ENCODE assay signal across 17 mouse cellular contexts in the genomic region with DNA sequence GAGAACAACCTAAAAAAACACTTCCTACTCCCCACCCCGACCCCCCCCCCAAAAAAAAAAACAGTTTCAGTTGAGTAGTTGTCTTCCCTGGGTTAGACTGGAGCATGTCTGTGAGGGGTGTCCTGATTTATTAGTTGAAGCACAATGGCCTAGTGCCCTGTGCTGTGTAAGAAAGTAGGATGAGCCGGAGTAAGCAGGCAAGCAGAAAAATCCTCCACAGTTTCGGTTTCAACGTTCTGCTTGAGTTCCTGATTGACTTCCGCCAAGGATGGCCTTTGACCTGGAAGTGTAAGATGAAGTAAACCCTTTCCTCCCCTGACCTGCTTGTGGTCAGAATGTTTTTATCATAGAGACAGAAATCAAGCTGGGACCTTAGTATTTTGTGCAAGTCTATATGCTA.
DNase-seq lines count a peak whose midpoint lies in the region; ATAC-seq and TF ChIP-seq lines count a peak whose summit lies in the region.
"Had no signal": no experiment of that assay in that cellular context is flagged by ENCODE, and none has a peak within 500 bp of the region (broad histone marks: within the 10 kb centered on the region; RNA-seq: fewer than 3 reads in every experiment).

No protein-coding gene starts in this region.

- H3K4me2 ChIP-seq in lung, postnatal 0 days (replicated peaks; ENCODE audit: low read depth, low read length), result no peak overlapping the region
- peak overlapping the region; percentile 17; the same call in 1 of the 2 replicates for H3K4me2 ChIP-seq in kidney, postnatal 0 days (ENCODE audit: low read length)
- H3K4me2 ChIP-seq in forebrain, embryonic 16.5 days (ENCODE audit: low read length), result no peak overlapping the region
- H3K4me2 ChIP-seq: embryonic facial prominence, embryonic 12.5 days; hindbrain, embryonic 15.5 days had no signal

- H3K27me3 ChIP-seq in lung, postnatal 0 days (replicated peaks; ENCODE audit: insufficient read depth, low read length), result no peaks in the 10 kb centered on the region
- no peaks in the 10 kb centered on the region for H3K27me3 ChIP-seq in kidney, postnatal 0 days (ENCODE audit: insufficient read depth, low read length)
- no peaks in the 10 kb centered on the region for H3K27me3 ChIP-seq in forebrain, embryonic 16.5 days (replicated peaks; ENCODE audit: control insufficient read depth, insufficient read depth, low read length)
- H3K27me3 ChIP-seq: embryonic facial prominence, embryonic 12.5 days; hindbrain, embryonic 15.5 days; Patski had no signal

- no peaks in the 10 kb centered on the region for H3K36me3 ChIP-seq in lung, postnatal 0 days (ENCODE audit: insufficient read depth, low read length)
- H3K36me3 ChIP-seq in kidney, postnatal 0 days (ENCODE audit: insufficient read depth, low read length), result no peaks in the 10 kb centered on the region
- no peaks in the 10 kb centered on the region for H3K36me3 ChIP-seq in forebrain, embryonic 16.5 days (ENCODE audit: control insufficient read depth, insufficient read depth)
- H3K36me3 ChIP-seq: embryonic facial prominence, embryonic 12.5 days; hindbrain, embryonic 15.5 days had no signal

- no peak overlapping the region for H3K27ac ChIP-seq in lung, postnatal 0 days (ENCODE audit: low read length)
- no peak overlapping the region for H3K27ac ChIP-seq in kidney, postnatal 0 days
- H3K27ac ChIP-seq in forebrain, embryonic 16.5 days (ENCODE audit: low read length), result no peak overlapping the region
- H3K27ac ChIP-seq: embryonic facial prominence, embryonic 12.5 days; hindbrain, embryonic 15.5 days had no signal

- no peaks in the 10 kb centered on the region for H3K9me3 ChIP-seq in lung, postnatal 0 days (ENCODE audit: low read length)
- H3K9me3 ChIP-seq in kidney, postnatal 0 days (replicated peaks; ENCODE audit: low read length), result no peaks in the 10 kb centered on the region
- H3K9me3 ChIP-seq in forebrain, embryonic 16.5 days (ENCODE audit: control insufficient read depth, low read length), result no peaks in the 10 kb centered on the region
- H3K9me3 ChIP-seq: embryonic facial prominence, embryonic 12.5 days; hindbrain, embryonic 15.5 days had no signal

- H3K4me1 ChIP-seq in lung, postnatal 0 days (ENCODE audit: insufficient read depth, low read depth, low read length), result no peaks in the 10 kb centered on the region
- H3K4me1 ChIP-seq in kidney, postnatal 0 days (replicated peaks; ENCODE audit: insufficient read depth, low read length), result no peaks in the 10 kb centered on the region
- peaks cover 6% of the 10 kb centered on the region for H3K4me1 ChIP-seq in forebrain, embryonic 16.5 days (replicated peaks; ENCODE audit: control insufficient read depth, insufficient read depth, low read length)
- H3K4me1 ChIP-seq: embryonic facial prominence, embryonic 12.5 days; hindbrain, embryonic 15.5 days had no signal

- TF ChIP-seq EP300 in lung, postnatal 0 days (IDR thresholded peaks at IDR 0.05), result no peak

- WGBS in lung, postnatal 0 days, result 37% methylated on average over 5 of the region's 5 CpGs
- 16% methylated on average over 5 of the region's 5 CpGs for WGBS in kidney, postnatal 0 days
- 78% methylated on average over 5 of the region's 5 CpGs for WGBS in forebrain, embryonic 16.5 days

- no peak for TF ChIP-seq CTCF in lung, postnatal 0 days (IDR thresholded peaks at IDR 0.05)
- no peak for TF ChIP-seq CTCF in kidney, postnatal 0 days (IDR thresholded peaks at IDR 0.05; ENCODE audit: low read depth)

- H3K9ac ChIP-seq in lung, postnatal 0 days (replicated peaks; ENCODE audit: low read depth), result no peak overlapping the region
- H3K9ac ChIP-seq in kidney, postnatal 0 days (ENCODE audit: low read depth, low read length), result no peak overlapping the region
- H3K9ac ChIP-seq in forebrain, embryonic 16.5 days (replicated peaks; ENCODE audit: low read depth, low read length), result no peak overlapping the region
- H3K9ac ChIP-seq: embryonic facial prominence, embryonic 12.5 days; forebrain, postnatal 0 days; hindbrain, embryonic 15.5 days; liver, postnatal 0 days had no signal

- no peak for ATAC-seq in lung, postnatal 0 days
- peak; percentile 94 for ATAC-seq in kidney, postnatal 0 days (replicated peaks; ENCODE audit: low FRiP score, low read depth)
- ATAC-seq in forebrain, embryonic 16.5 days, result no peak
- ATAC-seq: forebrain, postnatal 0 days; intestine, embryonic 16.5 days; liver, postnatal 0 days; Patski had no signal

- H3K4me3 ChIP-seq in lung, postnatal 0 days (ENCODE audit: low read depth, low read length), result no peak overlapping the region
- H3K4me3 ChIP-seq in kidney, postnatal 0 days (replicated peaks; ENCODE audit: low read depth, low read length), result no peak overlapping the region
- H3K4me3 ChIP-seq in forebrain, embryonic 16.5 days (replicated peaks; ENCODE audit: low read length), result no peak overlapping the region
- H3K4me3 ChIP-seq: embryonic facial prominence, embryonic 12.5 days; hindbrain, embryonic 15.5 days had no signal

- DNase-seq in lung, postnatal 0 days (ENCODE audit: low spot score), result peak; percentile 43
- no peak for DNase-seq in lung, postnatal 14 days
- DNase-seq in kidney, adult 18-20 months, result peak; percentile 23
- peak; percentile 90 for DNase-seq in kidney, postnatal 0 days (ENCODE audit: low spot score)
- peak; percentile 29 for DNase-seq in lung, postnatal 36 days
- no peak for DNase-seq in cerebellum, adult 11-12 months
- DNase-seq: cerebellum, postnatal 25 days; forebrain, postnatal 0 days; gastrocnemius, postnatal 14 days; liver, postnatal 0 days; right cerebral cortex, postnatal 4 days; thymus, postnatal 36 days had no signal

Comparison
In these comparisons a context has a peak if more than half of its experiments do, and no peak if none do; other contexts are left out.
1. DNase-seq: peak in lung, postnatal 0 days (single experiment), kidney, adult 18-20 months (single experiment), kidney, postnatal 0 days (single experiment) and lung, postnatal 36 days (single experiment); none in lung, postnatal 14 days (single experiment) and cerebellum, adult 11-12 months (single experiment).